Mouse (Mus musculus) small intestine, adult 2 months (tissue): ENCODE data around the gene Btrc.

Source experiments
- CTCF ChIP-seq: fragments of 200-500 bp; IDR thresholded peaks from 2 replicates; pipeline ENCODE4 v1.5.1; 2012; ENCODE audit warnings: low read depth, mild to moderate bottlenecking, control low read depth, inconsistent platforms, low read length, moderate library complexity, mixed read lengths; ENCODE audit not compliant: insufficient replicate concordance, insufficient read length; ENCODE audit errors: extremely low read depth
- POLR2A ChIP-seq: fragments of 200-500 bp; IDR thresholded peaks from 2 replicates; pipeline ENCODE4 v1.6.1; 2012; ENCODE audit warnings: low read depth, mild to moderate bottlenecking, control low read depth, inconsistent platforms, low read length, moderate library complexity

DNA sequence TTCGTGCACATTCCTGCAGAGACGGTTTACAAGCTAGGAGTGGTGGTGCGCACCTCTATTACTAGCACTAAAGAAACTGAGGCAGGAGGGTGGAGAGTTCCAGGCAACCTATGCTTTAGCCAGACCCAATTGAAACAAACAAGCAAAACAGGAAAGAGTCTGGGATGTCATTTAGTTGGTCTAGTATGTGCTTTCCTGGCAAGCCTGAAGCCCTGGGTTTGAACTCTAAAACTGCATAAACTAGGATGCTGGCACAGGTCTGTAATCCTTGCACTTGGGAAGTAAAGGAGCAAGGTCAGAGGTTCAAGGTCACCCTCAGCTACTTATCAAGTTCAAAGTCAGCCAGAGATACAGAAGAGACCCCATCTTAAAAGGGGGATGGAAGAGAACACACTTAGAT lies 178.5 kb downstream of the Btrc start:
- TF ChIP-seq CTCF (no peak), POLR2A (no peak)
